In genomic region chr19:29024391-29024947, GRCm38 (mm10) we compare ENCODE assay signal across 8 mouse cellular contexts. TPM values are rescaled to one million over a fixed set of nuclear protein-coding genes. Genes with fewer than 3 reads are reported as not detected.
DNase-seq lines count a peak whose midpoint lies in the region; ATAC-seq and TF ChIP-seq lines count a peak whose summit lies in the region.

No protein-coding gene starts in this region.

- TF ChIP-seq POLR2A in cortical plate, adult 2 months (IDR thresholded peaks at IDR 0.05; ENCODE audit: extremely low read depth, insufficient read depth, low read length) = no peak

- peak; percentile 75 for ATAC-seq in hindbrain, embryonic 13.5 days (ENCODE audit: low FRiP score)

- no peak for TF ChIP-seq CTCF in cortical plate, adult 2 months (IDR thresholded peaks at IDR 0.05; ENCODE audit: extremely low read depth, insufficient read depth, low read length)

- no peak overlapping the region for H3K4me3 ChIP-seq in hindbrain, embryonic 13.5 days
- no peak overlapping the region for H3K4me3 ChIP-seq in hindbrain, embryonic 10.5 days
- no peak overlapping the region for H3K4me3 ChIP-seq in cortical plate, adult 2 months (ENCODE audit: insufficient read depth, low read length)

- no peaks in the 10 kb centered on the region for H3K27me3 ChIP-seq in hindbrain, embryonic 13.5 days
- H3K27me3 ChIP-seq in hindbrain, embryonic 10.5 days (ENCODE audit: insufficient read depth, poor library complexity, severe bottlenecking) = no peaks in the 10 kb centered on the region

- WGBS in hindbrain, embryonic 13.5 days = 71% methylated on average over 11 of the region's 11 CpGs
- WGBS in hindbrain, embryonic 10.5 days = 88% methylated on average over 11 of the region's 11 CpGs

- H3K27ac ChIP-seq in hindbrain, embryonic 13.5 days = peak overlapping the region; percentile 37
- no peak overlapping the region for H3K27ac ChIP-seq in hindbrain, embryonic 10.5 days
- H3K27ac ChIP-seq in cortical plate, adult 2 months (ENCODE audit: insufficient read depth, low read length) = peak overlapping the region; percentile 24; the same call in 1 of the 2 replicates

- no peaks in the 10 kb centered on the region for H3K9me3 ChIP-seq in hindbrain, embryonic 13.5 days
- H3K9me3 ChIP-seq in hindbrain, embryonic 10.5 days = no peaks in the 10 kb centered on the region

- no peak for DNase-seq in hindbrain, embryonic 10.5 days (ENCODE audit: low spot score)
- peak; percentile 51 for DNase-seq in heart, postnatal 4 days
- peak; percentile 41 for DNase-seq in lung, postnatal 36 days
- no peak for DNase-seq in urinary bladder, postnatal 14 days (ENCODE audit: low spot score)
- DNase-seq in adrenal gland, adult 8-10 months = no peak
- no peak for DNase-seq in kidney, adult 18-20 months

- H3K4me2 ChIP-seq in hindbrain, embryonic 13.5 days = no peak overlapping the region

- no peak overlapping the region for H3K9ac ChIP-seq in hindbrain, embryonic 13.5 days

- H3K36me3 ChIP-seq in hindbrain, embryonic 13.5 days = peaks cover 61% of the 10 kb centered on the region
- peaks cover 76% of the 10 kb centered on the region for H3K36me3 ChIP-seq in hindbrain, embryonic 10.5 days

- H3K4me1 ChIP-seq in hindbrain, embryonic 13.5 days (replicated peaks) = peaks cover 10% of the 10 kb centered on the region
- H3K4me1 ChIP-seq in hindbrain, embryonic 10.5 days (replicated peaks) = no peaks in the 10 kb centered on the region
- H3K4me1 ChIP-seq in cortical plate, adult 2 months (ENCODE audit: control insufficient read depth, insufficient read depth, low read length) = no peaks in the 10 kb centered on the region

RNA-seq across cellular contexts. Expression of gene Ak3, which starts 23.3 kb away (rescaled TPM):
- 60.7 and 61.6 TPM in 2 replicates for polyA plus RNA-seq in hindbrain, embryonic 13.5 days (2015; fragmentation: Nextera tagmentation; extraction: Ambion mirVana)
- 65.4 and 72.9 TPM in 2 replicates for polyA plus RNA-seq in hindbrain, embryonic 10.5 days (2016; fragmentation: Nextera tagmentation; extraction: Ambion mirVana)
- polyA plus RNA-seq in cortical plate, adult 2 months (2012; rRNA removed) = 65.9 and 71.0 TPM in 2 replicates
- 10 to 100 TPM; 73.8 to 77.5 TPM for total RNA-seq in heart, postnatal 4 days (2021)
- 100 to 1,000 TPM; 109 to 240 (median 158) TPM for total RNA-seq in adrenal gland, adult 8-10 months (2022)

RNA-seq across cellular contexts. Expression of gene Cdc37l1, which starts 34.3 kb away (rescaled TPM):
- polyA plus RNA-seq in hindbrain, embryonic 13.5 days (2015; fragmentation: Nextera tagmentation; extraction: Ambion mirVana) = 50.3 and 52.4 TPM in 2 replicates
- polyA plus RNA-seq in hindbrain, embryonic 10.5 days (2016; fragmentation: Nextera tagmentation; extraction: Ambion mirVana) = 37.0 and 38.6 TPM in 2 replicates
- polyA plus RNA-seq in cortical plate, adult 2 months (2012; rRNA removed) = 68.7 and 71.2 TPM in 2 replicates
- 10 to 100 TPM; 61.7 to 67.8 TPM for total RNA-seq in heart, postnatal 4 days (2021)
- 10 to 100 TPM; 46.0 to 71.5 (median 58.1) TPM for total RNA-seq in adrenal gland, adult 8-10 months (2022)

RNA-seq across cellular contexts. Expression of gene 4430402I18Rik, which starts 56.9 kb away (rescaled TPM):
- 0.65 and 0.89 TPM in 2 replicates for polyA plus RNA-seq in hindbrain, embryonic 13.5 days (2015; fragmentation: Nextera tagmentation; extraction: Ambion mirVana)
- polyA plus RNA-seq in hindbrain, embryonic 10.5 days (2016; fragmentation: Nextera tagmentation; extraction: Ambion mirVana) = 0.15 and 0.78 TPM in 2 replicates
- 6.2 and 7.6 TPM in 2 replicates for polyA plus RNA-seq in cortical plate, adult 2 months (2012; rRNA removed)
- total RNA-seq in heart, postnatal 4 days (2021) = 10 to 100 TPM; 16.1 to 19.5 TPM
- total RNA-seq in adrenal gland, adult 8-10 months (2022) = 1 to 10 TPM; 2.8 to 6.1 (median 5.0) TPM

Comparison
In these comparisons a context has a peak if more than half of its experiments do, and no peak if none do; other contexts are left out.
1. DNase-seq: peak in heart, postnatal 4 days (single experiment) and lung, postnatal 36 days (single experiment); none in hindbrain, embryonic 10.5 days (single experiment), urinary bladder, postnatal 14 days (single experiment), adrenal gland, adult 8-10 months (single experiment) and kidney, adult 18-20 months (single experiment).